In the genomic region with DNA sequence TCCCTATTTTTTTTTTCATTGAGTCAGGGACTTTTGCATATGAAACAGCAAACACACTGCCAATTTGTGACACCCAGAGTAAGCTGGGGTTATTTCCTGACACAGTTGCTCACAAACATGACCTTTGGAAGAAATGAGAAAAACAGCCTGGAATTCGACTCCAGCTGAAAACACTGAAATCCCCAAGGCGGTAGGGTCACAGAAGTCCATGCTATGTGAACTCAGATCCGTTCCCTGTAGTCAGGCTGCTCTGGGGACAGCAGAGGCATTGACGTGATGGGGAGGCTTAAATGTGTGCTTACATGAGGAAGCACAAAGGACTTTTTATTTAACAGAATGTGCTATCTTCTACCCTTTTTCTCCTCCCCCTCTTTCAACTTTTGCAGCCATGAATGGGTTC, we compare ENCODE assay signal across 11 mouse cellular contexts. TPM values are rescaled to one million over a fixed set of nuclear protein-coding genes. Genes with fewer than 3 reads are reported as not detected.
DNase-seq lines count a peak whose midpoint lies in the region; ATAC-seq and TF ChIP-seq lines count a peak whose summit lies in the region.
"Had no signal": no experiment of that assay in that cellular context is flagged by ENCODE, and none has a peak within 500 bp of the region (broad histone marks: within the 10 kb centered on the region; RNA-seq: fewer than 3 reads in every experiment).

No protein-coding gene starts in this region.

- H3K27ac ChIP-seq in liver, embryonic 11.5 days (ENCODE audit: low read depth, low read length), result no peak overlapping the region
- no peak overlapping the region for H3K27ac ChIP-seq in liver, embryonic 14.5 days

- H3K9me3 ChIP-seq in liver, embryonic 11.5 days (ENCODE audit: control insufficient read depth, low read length), result no peaks in the 10 kb centered on the region
- H3K9me3 ChIP-seq in liver, embryonic 14.5 days (ENCODE audit: control insufficient read depth, low read length), result no peaks in the 10 kb centered on the region

- whole genome bisulfite sequencing in liver, embryonic 11.5 days, result 56% methylated on average over 4 of the region's 4 CpGs
- 41% methylated on average over 4 of the region's 4 CpGs for WGBS in liver, embryonic 14.5 days (ENCODE audit: insufficient replicate concordance)

- H3K9ac ChIP-seq in liver, embryonic 11.5 days (ENCODE audit: low read depth, low read length), result no peak overlapping the region
- no peak overlapping the region for H3K9ac ChIP-seq in liver, embryonic 14.5 days (replicated peaks)

- DNase-seq in liver, result peak; percentile 10
- no peak for DNase-seq in liver, embryonic 11.5 days (ENCODE audit: low spot score)
- peak; percentile 62 for DNase-seq in embryo, embryonic 10.5 days (ENCODE audit: low spot score)
- DNase-seq in heart, postnatal 10 days, result peak; percentile 49 to 52
- peak; percentile 15 to 17 (median 16) for DNase-seq in liver, embryonic 14.5 days (ENCODE audit: low read depth in 3 of 3, low spot score in 3 of 3)
- no peak for DNase-seq in thymus, postnatal 14 days
- DNase-seq in MN1 (ENCODE audit: low spot score), result no peak
- DNase-seq: cerebellum, adult 2 months; left cerebral cortex, postnatal 4 days had no signal

- TF ChIP-seq EP300 in liver, embryonic 14.5 days (IDR thresholded peaks at IDR 0.05; ENCODE audit: low read depth), result no peak

- no peak for TF ChIP-seq CTCF in liver, embryonic 14.5 days (IDR thresholded peaks at IDR 0.05; ENCODE audit: low read depth)

- H3K36me3 ChIP-seq in liver, embryonic 11.5 days (ENCODE audit: control insufficient read depth, insufficient read depth, low read length), result no peaks in the 10 kb centered on the region
- H3K36me3 ChIP-seq in liver, embryonic 14.5 days (replicated peaks; ENCODE audit: control insufficient read depth, insufficient read depth, low read depth), result no peaks in the 10 kb centered on the region

- no peak overlapping the region for H3K4me2 ChIP-seq in liver, embryonic 11.5 days
- no peak overlapping the region for H3K4me2 ChIP-seq in liver, embryonic 14.5 days (ENCODE audit: low read depth)

- no peak; the same call in 1 of the 2 replicates for ATAC-seq in liver, embryonic 11.5 days (replicated peaks; ENCODE audit: low FRiP score)
- ATAC-seq in liver, embryonic 14.5 days (ENCODE audit: insufficient read depth), result peak; percentile 45; the same call in 1 of the 2 replicates
- ATAC-seq: inflammation-experienced regulatory T-cells, adult 6 months; midbrain, embryonic 16.5 days had no signal

- H3K4me1 ChIP-seq in liver, embryonic 11.5 days (replicated peaks; ENCODE audit: control insufficient read depth, insufficient read depth, low read length), result no peaks in the 10 kb centered on the region
- no peaks in the 10 kb centered on the region; a peak in 1 of 4 replicates for H3K4me1 ChIP-seq in liver, embryonic 14.5 days (replicated peaks; ENCODE audit: control insufficient read depth in 2 of 2, insufficient read depth in 2 of 2, low read length in 1 of 2)

- intact Hi-C loops in heart, postnatal 10 days (cut with DNase I), result no loop called here

- H3K4me3 ChIP-seq in liver, embryonic 11.5 days (ENCODE audit: low read depth, low read length), result no peak overlapping the region
- H3K4me3 ChIP-seq in liver, embryonic 14.5 days (ENCODE audit: insufficient read depth in 1 of 2, low read depth in 2 of 2, low read length in 2 of 2), result no peak overlapping the region

- H3K27me3 ChIP-seq in liver, embryonic 11.5 days (replicated peaks; ENCODE audit: control insufficient read depth, insufficient read depth, low read length), result no peaks in the 10 kb centered on the region
- no peaks in the 10 kb centered on the region for H3K27me3 ChIP-seq in liver, embryonic 14.5 days (ENCODE audit: control insufficient read depth, insufficient read depth, low read length)

RNA-seq across cellular contexts. Expression of a gene that starts 21.6 kb away (rescaled TPM):
- 0.25 and 0.65 TPM in 2 replicates for polyA plus RNA-seq in liver, embryonic 11.5 days (2014; fragmentation: Nextera tagmentation; extraction: Ambion mirVana)
- 10 to 100 TPM in 1 of 2 experiments, 1 to 10 TPM in 1; 9.9 to 15.5 TPM for total RNA-seq in heart, postnatal 10 days (2021)
- 3.6 and 8.5 TPM in 2 replicates for polyA plus RNA-seq in liver, embryonic 14.5 days (2012; rRNA removed)
- 12.0 and 19.0 TPM in 2 replicates for polyA plus RNA-seq in liver, embryonic 14.5 days (2014; fragmentation: Nextera tagmentation; extraction: Ambion mirVana)

RNA-seq across cellular contexts. Expression of a gene that starts 56.6 kb away (rescaled TPM):
- polyA plus RNA-seq in liver, embryonic 11.5 days (2014; fragmentation: Nextera tagmentation; extraction: Ambion mirVana), result 10.4 and 13.8 TPM in 2 replicates
- 1 to 10 TPM; 9.6 to 9.8 TPM for total RNA-seq in heart, postnatal 10 days (2021)
- polyA plus RNA-seq in liver, embryonic 14.5 days (2012; rRNA removed), result 4.7 and 5.6 TPM in 2 replicates
- 4.9 and 5.3 TPM in 2 replicates for polyA plus RNA-seq in liver, embryonic 14.5 days (2014; fragmentation: Nextera tagmentation; extraction: Ambion mirVana)

Comparison
In these comparisons a context has a peak if more than half of its experiments do, and no peak if none do; other contexts are left out.
1. DNase-seq: peak in liver (single experiment), embryo, embryonic 10.5 days (single experiment), heart, postnatal 10 days (2 of 2) and liver, embryonic 14.5 days (3 of 3); none in liver, embryonic 11.5 days (single experiment), thymus, postnatal 14 days (single experiment) and MN1 (single experiment).